ENCODE assay signal across 8 mouse cellular contexts in genomic region chr3:37311897-37312369, GRCm38 (mm10). TPM values are rescaled to one million over a fixed set of nuclear protein-coding genes. Genes with fewer than 3 reads are reported as not detected.
DNase-seq lines count a peak whose midpoint lies in the region; ATAC-seq and TF ChIP-seq lines count a peak whose summit lies in the region.

No protein-coding gene starts in this region.

- no peaks in the 10 kb centered on the region for H3K27me3 ChIP-seq in kidney, adult 2 months (replicated peaks; ENCODE audit: control insufficient read depth, insufficient read depth, low read length)
- H3K27me3 ChIP-seq in MEL (ENCODE audit: control insufficient read depth in 1 of 2, insufficient read depth in 2 of 2, low read length in 2 of 2): no peaks in the 10 kb centered on the region
- H3K27me3 ChIP-seq in forebrain, embryonic 13.5 days: no peaks in the 10 kb centered on the region
- H3K27me3 ChIP-seq in liver, embryonic 14.5 days (ENCODE audit: control insufficient read depth, insufficient read depth, low read length): no peaks in the 10 kb centered on the region

- H3K4me3 ChIP-seq in kidney, adult 2 months (ENCODE audit: insufficient read depth, low read depth, low read length): peak overlapping the region; percentile 79
- H3K4me3 ChIP-seq in MEL (ENCODE audit: control insufficient read depth in 1 of 2, insufficient read depth in 1 of 2, low read depth in 2 of 2, low read length in 2 of 2): peak overlapping the region; percentile 78 to 91
- peak overlapping the region; percentile 66 for H3K4me3 ChIP-seq in forebrain, embryonic 13.5 days
- H3K4me3 ChIP-seq in liver, embryonic 14.5 days (ENCODE audit: insufficient read depth in 1 of 2, low read depth in 2 of 2, low read length in 2 of 2): peak overlapping the region; percentile 65 to 95

- WGBS in kidney, adult 2 months: 2% methylated on average over 10 of the region's 10 CpGs
- WGBS in forebrain, embryonic 13.5 days: 3% methylated on average over 10 of the region's 10 CpGs
- WGBS in liver, embryonic 14.5 days (ENCODE audit: insufficient replicate concordance): 1% methylated on average over 10 of the region's 10 CpGs

- peaks cover 6% of the 10 kb centered on the region; the same call in 1 of the 2 replicates for H3K79me2 ChIP-seq in MEL (ENCODE audit: control insufficient read depth, insufficient read depth, low read length, poor library complexity)

- no peak for ATAC-seq in forebrain, embryonic 13.5 days
- ATAC-seq in liver, embryonic 14.5 days (ENCODE audit: insufficient read depth): peak; percentile 62

- H3K4me1 ChIP-seq in kidney, adult 2 months (ENCODE audit: control insufficient read depth, insufficient read depth, low read length): no peaks in the 10 kb centered on the region; the same call in 1 of the 2 replicates
- H3K4me1 ChIP-seq in MEL (ENCODE audit: control insufficient read depth in 1 of 2, insufficient read depth in 2 of 2, low read length in 2 of 2): peaks cover 10% of the 10 kb centered on the region in 2 experiments
- peaks cover 6% of the 10 kb centered on the region; the same call in 1 of the 2 replicates for H3K4me1 ChIP-seq in forebrain, embryonic 13.5 days
- peaks cover 9 to 12% of the 10 kb centered on the region in 2 experiments for H3K4me1 ChIP-seq in liver, embryonic 14.5 days (replicated peaks; ENCODE audit: control insufficient read depth in 2 of 2, insufficient read depth in 2 of 2, low read length in 1 of 2)

- TF ChIP-seq EP300 in MEL (IDR thresholded peaks at IDR 0.05; ENCODE audit: low read depth in 1 of 2, low read length in 2 of 2): no peak
- TF ChIP-seq EP300 in liver, embryonic 14.5 days (IDR thresholded peaks at IDR 0.05; ENCODE audit: low read depth): no peak

- peak overlapping the region; percentile 63 for H3K9ac ChIP-seq in MEL (ENCODE audit: control insufficient read depth, low read depth, low read length, poor library complexity, severe bottlenecking)
- peak overlapping the region; percentile 76 for H3K9ac ChIP-seq in forebrain, embryonic 13.5 days
- peak overlapping the region; percentile 94 for H3K9ac ChIP-seq in liver, embryonic 14.5 days (replicated peaks)

- no peaks in the 10 kb centered on the region for H3K36me3 ChIP-seq in kidney, adult 2 months (ENCODE audit: control insufficient read depth, insufficient read depth, low read length)
- H3K36me3 ChIP-seq in MEL (ENCODE audit: control insufficient read depth in 1 of 2, insufficient read depth in 2 of 2, low read length in 2 of 2): peaks cover 3 to 13% of the 10 kb centered on the region in 2 experiments; a peak in 3 of 4 replicates
- no peaks in the 10 kb centered on the region for H3K36me3 ChIP-seq in forebrain, embryonic 13.5 days (ENCODE audit: poor library complexity, severe bottlenecking)
- H3K36me3 ChIP-seq in liver, embryonic 14.5 days (replicated peaks; ENCODE audit: control insufficient read depth, insufficient read depth, low read depth): no peaks in the 10 kb centered on the region

- no peak for TF ChIP-seq POLR2A in kidney, adult 2 months (IDR thresholded peaks at IDR 0.05; ENCODE audit: low read depth, low read length)
- TF ChIP-seq POLR2A in MEL (IDR thresholded peaks at IDR 0.05; ENCODE audit: control insufficient read depth in 1 of 2, insufficient read depth in 1 of 2, low read depth in 1 of 2, low read length in 2 of 2, poor library complexity in 1 of 2): no peak

- no peak overlapping the region for H3K27ac ChIP-seq in kidney, adult 2 months (ENCODE audit: insufficient read depth, low read depth, low read length)
- peak overlapping the region; percentile 2; the same call in 1 of the 2 replicates for H3K27ac ChIP-seq in MEL (ENCODE audit: control insufficient read depth, low read depth, low read length)
- no peak overlapping the region for H3K27ac ChIP-seq in forebrain, embryonic 13.5 days
- H3K27ac ChIP-seq in liver, embryonic 14.5 days: no peak overlapping the region

- no peak for TF ChIP-seq RAD21 in MEL (IDR thresholded peaks at IDR 0.05; ENCODE audit: low read depth, low read length)

- DNase-seq in kidney, adult 2 months: no peak
- DNase-seq in kidney, postnatal 10 days: no peak
- DNase-seq in MEL (ENCODE audit: low read depth, low spot score): no peak
- no peak for DNase-seq in liver, embryonic 14.5 days (ENCODE audit: low read depth in 3 of 3, low spot score in 3 of 3)
- peak; percentile 43 for DNase-seq in testis, postnatal 10 days (ENCODE audit: low spot score)
- DNase-seq in adrenal gland, postnatal 10 days: no peak
- DNase-seq in layer of hippocampus, postnatal 10 days (ENCODE audit: low spot score in 2 of 2): no peak

- H3K4me2 ChIP-seq in forebrain, embryonic 13.5 days: peak overlapping the region; percentile 65
- peak overlapping the region; percentile 89 for H3K4me2 ChIP-seq in liver, embryonic 14.5 days (ENCODE audit: low read depth)

- no peak for TF ChIP-seq CTCF in kidney, adult 2 months (conservative IDR thresholded peaks at IDR 0.05; ENCODE audit: insufficient read depth, insufficient read length, low read depth, low read length)
- TF ChIP-seq CTCF in MEL (IDR thresholded peaks at IDR 0.05 in 2 of 3, conservative IDR thresholded peaks at IDR 0.05 in 1 of 3; ENCODE audit: control insufficient read depth in 1 of 3, insufficient read depth in 1 of 3, low read depth in 2 of 3, low read length in 3 of 3, poor library complexity in 1 of 3, severe bottlenecking in 1 of 3): no peak
- no peak for TF ChIP-seq CTCF in liver, embryonic 14.5 days (IDR thresholded peaks at IDR 0.05; ENCODE audit: low read depth)

- H3K9me3 ChIP-seq in MEL (replicated peaks; ENCODE audit: insufficient read depth, low read length): no peaks in the 10 kb centered on the region
- no peaks in the 10 kb centered on the region for H3K9me3 ChIP-seq in forebrain, embryonic 13.5 days (replicated peaks)
- no peaks in the 10 kb centered on the region for H3K9me3 ChIP-seq in liver, embryonic 14.5 days (ENCODE audit: control insufficient read depth, low read length)

TF ChIP-seq in MEL, 35 proteins besides CTCF, POLR2A, EP300 and RAD21:
- TF ChIP-seq KAT2A (conservative IDR thresholded peaks at IDR 0.05; ENCODE audit: low read depth, low read length): no peak
- 0 out of 2 replicates have a peak, but pooled peaks have one; percentile 5 for TF ChIP-seq TBP (IDR thresholded peaks at IDR 0.05; ENCODE audit: low read depth, low read length)

RNA-seq across cellular contexts. Expression of gene Bbs12, which starts 0.4 kb away (rescaled TPM):
- 1.2 and 1.5 TPM in 2 replicates for polyA plus RNA-seq in kidney, adult 2 months (2012; rRNA removed)
- total RNA-seq in MEL (2012; rRNA removed): 5.7 and 6.2 TPM in 2 replicates
- polyA plus RNA-seq in MEL (2012; ENCODE audit: insufficient read depth in 1 of 2, insufficient read length in 2 of 2, low read depth in 1 of 2, low replicate concordance in 2 of 2, missing spikeins in 1 of 2): 1 to 10 TPM in 1 of 2 experiments, not detected in 1; 7.1 TPM
- 6.1 and 7.7 TPM in 2 replicates for polyA plus RNA-seq in forebrain, embryonic 13.5 days (2015; fragmentation: Nextera tagmentation; extraction: Ambion mirVana)
- polyA plus RNA-seq in liver, embryonic 14.5 days (2012; rRNA removed): 1.7 and 2.2 TPM in 2 replicates
- 4.4 and 4.8 TPM in 2 replicates for polyA plus RNA-seq in liver, embryonic 14.5 days (2014; fragmentation: Nextera tagmentation; extraction: Ambion mirVana)
- 1 to 10 TPM; 2.8 to 5.5 TPM for total RNA-seq in adrenal gland, postnatal 10 days (2021)
- 1 to 10 TPM; 4.8 to 5.6 TPM for total RNA-seq in layer of hippocampus, postnatal 10 days (2021)

RNA-seq across cellular contexts. Expression of gene Cetn4, which starts 0.6 kb away (rescaled TPM):
- polyA plus RNA-seq in kidney, adult 2 months (2012; rRNA removed): 2.0 and 4.6 TPM in 2 replicates
- total RNA-seq in MEL (2012; rRNA removed): 0.85 and 1.3 TPM in 2 replicates
- polyA plus RNA-seq in MEL (2012; ENCODE audit: insufficient read depth in 1 of 2, insufficient read length in 2 of 2, low read depth in 1 of 2, low replicate concordance in 2 of 2, missing spikeins in 1 of 2): 1 to 10 TPM in 1 of 2 experiments, not detected in 1; 3.8 TPM
- polyA plus RNA-seq in forebrain, embryonic 13.5 days (2015; fragmentation: Nextera tagmentation; extraction: Ambion mirVana): 2.9 and 3.4 TPM in 2 replicates
- polyA plus RNA-seq in liver, embryonic 14.5 days (2012; rRNA removed): 0.70 and 1.6 TPM in 2 replicates
- 1.6 and 1.9 TPM in 2 replicates for polyA plus RNA-seq in liver, embryonic 14.5 days (2014; fragmentation: Nextera tagmentation; extraction: Ambion mirVana)
- total RNA-seq in adrenal gland, postnatal 10 days (2021): 1 to 10 TPM; 3.0 to 3.8 TPM
- 1 to 10 TPM; 7.4 to 8.4 TPM for total RNA-seq in layer of hippocampus, postnatal 10 days (2021)

RNA-seq across cellular contexts. Expression of gene Fgf2, which starts 36.2 kb away (rescaled TPM):
- polyA plus RNA-seq in kidney, adult 2 months (2012; rRNA removed): 0.78 and 0.79 TPM in 2 replicates
- 0.13 and 0.15 TPM in 2 replicates for total RNA-seq in MEL (2012; rRNA removed)
- polyA plus RNA-seq in MEL (2012; ENCODE audit: insufficient read depth in 1 of 2, insufficient read length in 2 of 2, low read depth in 1 of 2, low replicate concordance in 2 of 2, missing spikeins in 1 of 2): under 1 TPM in 1 of 2 experiments, not detected in 1; 0.53 TPM
- polyA plus RNA-seq in forebrain, embryonic 13.5 days (2015; fragmentation: Nextera tagmentation; extraction: Ambion mirVana): 0.42 and 0.44 TPM in 2 replicates
- polyA plus RNA-seq in liver, embryonic 14.5 days (2012; rRNA removed): 0.03 and 0.06 TPM in 2 replicates
- polyA plus RNA-seq in liver, embryonic 14.5 days (2014; fragmentation: Nextera tagmentation; extraction: Ambion mirVana): 0.13 and 0.14 TPM in 2 replicates
- 1 to 10 TPM; 4.6 to 5.2 TPM for total RNA-seq in adrenal gland, postnatal 10 days (2021)
- total RNA-seq in layer of hippocampus, postnatal 10 days (2021): 1 to 10 TPM; 3.8 to 4.5 TPM
